Mouse (Mus musculus) spleen, adult 18-20 months (tissue): ENCODE measurements around the gene Etnk1.
"Not testable (repeated sequence)": the region's sequence is repeated elsewhere in the genome, so short reads cannot be mapped to it uniquely, and the experiment has no call there.

Experiments
- DNase-seq, 2 experiments: peaks; one replicate each; pipeline ENCODE4 v3.0.0; 2022; ENCODE audit warnings: mixed read lengths in 2 of 2

The Etnk1 gene

DNA sequence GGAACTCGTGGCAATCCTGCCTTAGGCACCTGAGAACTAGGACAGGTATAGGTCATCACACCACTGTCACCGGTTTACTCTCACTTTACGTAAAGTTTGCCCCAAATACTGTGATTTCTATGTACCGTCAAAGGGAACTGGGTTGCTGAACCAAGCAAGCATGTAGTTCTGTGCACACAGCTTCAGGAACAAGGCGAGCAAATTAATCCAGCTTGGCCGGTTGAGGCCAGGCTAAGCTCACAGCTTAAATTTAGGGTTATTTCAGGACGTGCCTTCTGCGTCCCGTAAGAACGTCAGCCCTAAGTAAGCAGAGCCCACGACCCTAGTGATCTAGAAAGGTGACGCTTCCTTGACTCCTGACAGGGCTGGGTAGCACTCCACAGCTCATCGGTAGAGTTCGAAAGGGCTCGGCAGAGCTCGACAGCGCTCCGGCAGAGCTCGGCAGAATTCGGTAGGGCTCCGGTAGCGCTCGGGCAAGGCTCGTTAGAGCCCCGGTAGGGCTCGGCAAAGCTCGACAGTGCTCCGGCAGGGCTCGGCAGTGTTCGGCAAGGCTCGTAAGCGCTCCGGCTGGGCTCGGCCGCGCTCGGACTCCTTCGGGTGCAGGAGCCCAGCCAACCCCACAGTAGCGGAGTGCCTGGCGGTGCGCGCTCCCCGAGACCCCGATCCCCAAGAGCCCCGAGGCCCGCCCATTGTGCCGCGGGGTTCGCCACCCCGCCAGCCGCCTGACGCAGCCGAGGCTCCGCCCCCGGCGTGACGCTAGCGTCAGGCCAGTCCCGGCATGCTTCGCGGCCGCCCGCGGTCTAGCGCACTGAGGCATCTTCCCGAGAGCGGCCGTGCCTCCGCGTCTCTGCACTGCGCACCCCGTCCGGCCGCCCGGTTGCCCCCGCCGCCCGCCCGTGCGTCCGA, at the start of gene Etnk1:
Etnk1 (plus strand) TSS at position 770 of the 906 bp plus-strand sequence.
- DNase-seq: peak; percentile 97

DNA sequence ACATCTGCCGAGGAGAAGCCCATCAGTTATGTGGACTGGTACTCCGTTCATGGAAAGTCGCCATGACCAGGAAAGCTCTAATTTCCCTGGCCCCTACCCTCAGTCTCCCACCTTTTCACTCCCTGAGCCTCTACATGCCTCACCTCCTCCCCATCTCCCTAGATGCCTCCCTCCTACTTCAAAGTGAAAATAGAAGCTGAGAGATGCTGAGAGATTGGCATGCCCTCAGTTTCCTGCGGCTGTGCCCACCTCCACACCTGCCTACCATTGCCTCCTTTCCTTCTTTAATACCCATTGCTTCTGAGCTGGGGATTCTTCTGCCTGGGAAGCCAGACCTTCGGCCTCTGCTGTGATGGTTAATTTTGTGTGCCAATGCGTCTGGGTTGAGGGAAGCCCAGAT, 47.7 kb upstream of the Etnk1 start:
- no peak for DNase-seq

DNA sequence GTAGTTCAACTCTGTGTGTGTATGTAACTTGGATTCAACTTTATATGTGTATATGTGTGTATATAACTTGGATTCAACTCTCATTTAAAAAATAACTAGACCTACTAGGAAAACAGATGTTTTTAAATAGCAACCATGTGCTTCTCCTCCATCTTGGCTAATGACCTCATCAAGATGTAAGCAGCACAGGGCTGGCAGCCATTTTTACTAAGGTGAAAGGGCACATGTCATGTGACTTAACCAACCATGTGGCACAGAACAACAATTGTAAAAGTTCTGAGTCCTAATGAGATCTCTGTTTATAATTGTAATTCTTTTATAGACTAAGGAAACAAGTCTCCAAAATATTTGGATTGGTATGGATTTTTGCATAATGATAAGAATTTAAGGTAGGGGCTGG, 41.3 kb upstream of the Etnk1 start:
- no peak for DNase-seq

DNA sequence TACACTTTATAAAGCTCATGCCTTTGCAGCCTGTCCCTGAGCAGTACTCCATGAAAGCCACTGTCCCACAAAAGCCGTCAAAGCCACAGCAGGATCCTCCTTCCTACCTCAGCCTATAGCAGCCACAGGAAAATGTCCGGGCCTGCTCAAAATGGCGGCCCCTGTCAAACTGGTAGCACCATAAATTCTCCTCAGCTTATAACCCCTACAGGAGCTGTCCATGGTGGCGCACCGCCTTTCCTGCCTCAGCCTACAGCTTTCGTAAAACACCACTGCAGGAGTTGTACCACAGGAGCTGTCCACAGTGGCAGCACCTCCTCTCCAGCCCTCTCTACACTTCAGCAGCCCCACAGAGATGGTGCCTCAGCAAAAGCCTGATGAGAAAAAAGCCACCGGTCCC, 37.6 kb upstream of the Etnk1 start:
- DNase-seq: no peak

DNA sequence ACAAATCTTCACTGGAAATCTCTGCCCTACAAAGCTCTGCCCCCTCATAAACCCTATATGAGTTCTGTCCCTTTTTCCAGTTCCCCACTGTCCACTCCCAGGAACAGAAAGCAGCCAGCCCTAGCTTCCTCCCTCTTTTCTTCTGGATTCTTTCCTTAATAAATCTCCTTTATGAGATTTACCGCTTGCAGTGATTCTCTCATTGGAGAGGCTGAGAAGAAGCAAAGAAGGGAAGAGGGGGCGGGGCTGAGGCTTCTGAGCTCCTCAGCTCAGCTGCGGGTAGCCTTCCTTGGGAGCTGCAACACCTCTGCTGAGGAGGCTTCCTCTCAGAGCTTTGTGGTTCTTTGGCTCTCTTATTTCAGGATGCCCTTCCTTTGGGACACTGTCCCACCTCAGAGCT, 37.1 kb upstream of the Etnk1 start:
- no peak for DNase-seq

DNA sequence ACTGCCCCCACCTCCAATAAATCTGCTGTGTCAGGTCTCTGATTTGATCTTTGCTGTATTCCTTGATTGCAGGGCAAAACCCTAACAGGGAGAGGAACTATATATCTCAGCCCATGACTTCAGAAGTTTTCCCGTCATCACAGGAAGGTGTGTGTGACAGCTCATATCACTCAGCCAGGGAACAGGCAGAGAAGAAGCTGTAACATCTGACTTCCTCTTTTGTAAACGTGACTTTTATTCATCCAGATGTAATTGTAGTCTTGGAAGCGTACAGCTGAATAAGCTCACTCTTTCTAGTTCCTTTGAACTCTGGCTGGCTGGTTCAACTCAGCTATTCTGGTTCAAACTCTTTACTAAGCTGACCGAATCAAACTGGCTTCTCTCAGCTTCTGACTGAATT, 36.6 kb upstream of the Etnk1 start:
- DNase-seq: no peak

DNA sequence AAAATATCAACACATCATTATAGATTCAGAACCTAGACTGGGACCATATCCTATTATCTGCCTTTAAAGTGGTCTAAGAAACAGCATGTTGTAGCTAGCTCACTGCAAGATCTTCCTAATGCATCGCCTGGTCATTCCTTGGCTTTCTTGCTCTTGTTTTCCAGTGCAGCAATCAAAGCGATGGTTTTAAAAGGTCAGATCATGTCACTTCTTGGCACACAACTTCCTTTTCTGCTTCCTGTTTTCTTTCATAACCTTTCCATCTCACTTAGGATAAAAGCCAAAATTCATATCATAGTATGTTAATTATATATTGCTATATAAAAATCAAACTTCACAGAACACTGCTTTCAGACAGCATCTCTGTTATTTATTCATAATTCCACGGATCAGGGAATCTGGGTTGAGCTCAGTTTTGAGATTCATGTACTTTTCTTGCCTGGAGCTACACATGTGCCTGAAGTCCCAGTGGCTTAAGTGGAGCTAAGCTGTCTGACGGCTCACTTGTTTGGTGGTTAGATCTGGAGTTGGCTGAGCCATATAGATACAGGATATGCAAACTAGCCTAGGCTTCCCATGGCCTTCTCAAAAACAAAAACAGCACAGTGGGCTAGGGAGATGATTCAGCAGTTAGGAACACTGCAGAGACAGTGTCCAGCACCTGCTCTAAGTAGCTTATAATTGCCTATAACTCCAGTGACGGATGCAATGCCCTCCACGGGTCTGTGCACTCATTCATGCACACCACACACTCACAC, 34.9 kb upstream of the Etnk1 start:
- no peak for DNase-seq

DNA sequence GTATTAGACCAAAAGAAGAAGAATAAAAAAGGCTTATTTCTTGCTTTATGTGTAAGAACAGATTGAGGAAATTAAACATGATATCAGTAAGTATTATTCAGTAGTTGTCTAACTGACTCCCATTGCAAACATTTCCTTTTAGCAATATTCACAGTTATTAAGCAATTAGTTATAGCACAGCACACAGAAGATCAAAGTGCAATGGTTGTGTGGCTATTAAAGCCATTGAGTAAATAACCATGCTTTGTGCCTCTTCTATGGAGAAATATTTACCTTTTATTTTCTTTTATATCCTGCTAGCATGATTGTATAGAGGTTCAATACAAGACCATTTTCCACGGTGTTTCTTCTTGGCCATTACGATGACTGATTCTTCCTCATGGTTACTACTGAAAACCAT, 33.9 kb upstream of the Etnk1 start:
- DNase-seq: no peak

DNA sequence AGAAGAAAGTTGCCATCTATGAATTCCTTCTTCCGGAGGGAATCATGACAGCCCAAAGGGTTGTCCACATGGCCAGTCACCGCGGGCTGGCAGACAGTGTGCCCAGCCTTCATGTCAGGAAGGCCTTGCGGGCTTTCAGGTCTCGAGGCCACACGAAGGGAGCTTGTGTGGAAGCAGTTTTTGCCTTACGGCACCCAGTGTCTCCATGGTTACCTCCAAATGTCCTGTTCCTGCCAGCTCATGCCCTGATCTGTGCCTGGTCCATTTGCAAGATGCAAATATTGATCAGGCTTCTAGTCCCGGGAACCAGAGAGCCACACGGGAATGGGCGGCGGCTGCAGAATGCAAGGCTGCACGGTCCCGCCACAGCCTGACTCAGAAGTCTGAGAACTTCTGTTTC, 31.9 kb upstream of the Etnk1 start:
- no peak for DNase-seq

DNA sequence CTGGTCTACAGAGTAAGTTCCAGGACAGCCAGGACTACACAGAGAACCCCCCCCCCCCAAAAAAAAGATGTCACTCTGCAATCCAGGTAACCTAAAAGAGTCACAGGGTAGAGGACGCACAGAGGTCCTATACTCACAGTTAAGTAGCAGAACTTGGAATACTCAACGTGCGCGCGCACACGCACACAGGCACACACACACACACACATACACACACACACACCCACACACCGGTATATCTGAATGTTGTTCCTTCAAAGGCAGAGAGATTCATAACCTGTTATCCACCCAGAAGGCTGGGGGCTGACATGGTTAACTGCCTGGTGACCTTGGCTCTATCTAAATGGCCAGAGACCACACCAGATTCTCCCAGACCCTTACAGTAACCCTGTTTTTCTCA, 30.3 kb upstream of the Etnk1 start:
- no peak for DNase-seq

DNA sequence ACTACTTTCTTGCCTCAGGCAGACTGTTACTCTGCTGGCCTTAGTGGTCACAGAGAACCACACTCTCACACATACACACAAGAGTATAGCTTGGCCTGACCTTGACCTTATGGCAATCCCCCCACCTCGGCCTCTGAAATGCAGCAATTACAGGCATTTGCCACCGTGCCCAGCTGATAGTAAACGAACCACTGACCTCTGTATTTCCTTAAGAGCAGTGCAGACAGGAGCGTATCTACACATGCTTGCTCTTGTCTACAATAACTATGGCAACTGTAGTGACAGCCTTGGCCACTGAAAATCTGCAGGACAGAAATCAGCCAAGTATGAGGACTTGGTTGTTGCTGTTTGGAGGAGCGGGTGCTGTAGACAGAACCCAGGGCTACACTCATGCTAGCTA, 29.7 kb upstream of the Etnk1 start:
- DNase-seq: no peak

DNA sequence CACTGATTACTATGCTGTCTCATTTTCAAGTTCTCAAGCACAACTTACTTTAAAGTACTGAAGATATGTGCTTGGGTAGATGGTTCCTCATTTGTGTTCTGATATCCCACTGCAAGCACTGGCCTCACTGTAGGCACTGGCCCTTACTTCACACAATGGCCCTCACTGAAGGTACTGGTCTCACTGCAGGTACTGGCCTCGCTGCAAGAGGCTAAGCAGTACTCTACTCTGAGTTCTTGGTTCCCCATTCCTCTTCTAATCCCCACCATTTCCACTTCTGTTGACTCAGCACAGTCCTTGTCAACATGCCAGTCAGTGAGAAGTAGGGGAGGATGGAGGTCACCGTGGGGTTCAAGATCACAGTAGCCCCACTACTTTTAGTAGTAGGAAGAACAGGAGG, 27.6 kb upstream of the Etnk1 start:
- DNase-seq: no peak

DNA sequence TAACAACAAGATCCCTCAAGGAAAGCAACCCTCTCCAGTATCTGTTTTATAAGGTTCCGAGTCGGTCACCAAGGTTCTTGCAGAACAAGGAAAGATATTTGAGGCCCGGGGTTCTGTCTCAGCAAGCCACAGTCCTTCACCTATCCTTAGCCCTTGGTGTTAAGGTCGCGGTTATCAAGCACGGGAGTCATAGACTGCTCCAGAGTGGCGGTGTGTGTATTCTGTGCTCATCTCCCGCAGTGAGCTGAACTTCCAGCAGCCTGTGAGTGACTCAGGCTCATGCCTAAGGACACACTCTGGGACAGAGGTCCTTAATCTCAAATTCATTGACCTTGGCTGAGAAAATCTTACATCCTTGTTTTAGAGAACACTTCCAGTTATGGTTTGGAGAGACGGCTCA, 26.1 kb upstream of the Etnk1 start:
- no peak for DNase-seq

DNA sequence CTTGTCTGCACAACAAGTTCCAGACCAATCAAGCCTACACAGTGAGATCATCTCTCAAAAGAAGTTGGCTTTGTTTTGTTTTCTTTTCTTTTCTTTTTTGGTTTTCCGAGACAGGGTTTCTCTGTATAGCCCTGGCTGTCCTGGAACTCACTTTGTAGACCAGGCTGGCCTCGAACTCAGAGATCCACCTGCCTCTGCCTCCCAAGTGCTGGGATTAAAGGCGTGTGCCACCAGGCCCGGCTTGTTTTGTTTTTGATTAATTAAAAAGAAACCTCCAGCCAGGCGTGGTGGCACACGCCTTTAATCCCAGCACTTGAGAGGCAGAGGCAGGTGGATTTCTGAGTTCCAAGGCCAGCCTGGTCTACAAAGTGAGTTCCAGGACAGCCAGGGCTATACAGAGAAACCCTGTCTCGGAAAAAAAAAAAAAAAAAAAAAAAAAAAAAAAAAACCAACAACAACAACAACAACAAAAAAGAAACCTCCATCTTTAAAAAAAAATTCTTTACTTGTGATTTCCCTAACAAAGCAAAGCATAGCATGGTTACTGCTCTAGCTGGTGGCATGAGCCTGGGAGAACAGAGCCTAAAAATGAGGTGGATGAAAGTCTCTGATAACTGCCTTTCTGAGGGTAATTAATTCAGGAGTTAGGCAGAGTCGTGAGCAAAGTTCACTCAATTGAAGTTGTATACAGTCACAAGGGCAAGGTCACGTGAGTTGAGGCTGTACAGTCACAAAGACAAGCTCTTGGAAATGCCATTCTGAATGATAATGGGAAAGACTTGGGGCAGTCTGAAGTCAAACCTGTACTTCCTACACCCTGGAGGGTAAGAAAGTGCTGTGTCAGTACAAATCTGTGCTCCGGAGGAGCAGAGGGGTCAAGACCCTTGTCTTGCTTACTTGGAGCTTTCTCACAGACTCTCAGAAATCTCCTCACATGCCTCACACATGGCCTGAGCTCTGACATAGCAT, 25.1 kb upstream of the Etnk1 start:
- not testable (repeated sequence) for DNase-seq

DNA sequence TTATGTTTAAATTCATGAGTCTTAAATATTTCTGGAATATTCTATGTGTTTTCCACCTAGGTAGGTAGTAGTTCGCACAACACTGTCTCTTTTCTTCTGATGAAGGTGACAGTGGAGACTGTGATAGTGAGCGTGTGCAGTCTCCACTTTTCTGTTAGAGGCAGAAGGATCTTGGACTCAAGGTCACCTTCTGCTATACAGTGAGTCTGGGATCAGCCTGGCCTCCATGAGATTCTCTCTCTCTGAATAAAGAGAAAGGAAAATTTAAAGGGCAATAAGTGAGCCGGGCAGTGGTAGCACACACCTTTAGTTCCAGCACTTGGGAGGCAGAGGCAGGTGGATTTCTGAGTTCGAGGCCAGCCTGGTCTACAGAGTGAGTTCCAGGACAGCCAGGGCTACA, 24.2 kb upstream of the Etnk1 start:
- no peak for DNase-seq

DNA sequence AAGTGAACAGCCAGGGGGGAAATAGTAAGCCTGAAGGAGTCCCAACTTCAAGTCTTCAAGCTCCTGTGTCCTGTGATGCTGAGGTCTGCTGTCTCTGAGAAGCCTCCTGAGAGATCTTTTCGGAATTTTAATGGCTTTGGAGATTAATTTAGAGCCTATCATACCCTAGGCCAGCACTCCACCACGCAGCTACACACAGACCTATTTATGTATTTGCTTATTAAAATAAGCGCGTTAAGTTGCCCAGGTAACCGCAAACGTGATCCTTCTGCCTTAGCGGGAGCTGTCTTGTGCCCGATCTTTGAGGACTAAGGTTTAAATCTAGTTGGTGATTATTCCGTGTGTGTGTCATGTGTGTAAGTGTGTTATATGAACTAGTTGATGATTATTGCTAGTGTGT, 23.7 kb upstream of the Etnk1 start:
- no peak for DNase-seq

DNA sequence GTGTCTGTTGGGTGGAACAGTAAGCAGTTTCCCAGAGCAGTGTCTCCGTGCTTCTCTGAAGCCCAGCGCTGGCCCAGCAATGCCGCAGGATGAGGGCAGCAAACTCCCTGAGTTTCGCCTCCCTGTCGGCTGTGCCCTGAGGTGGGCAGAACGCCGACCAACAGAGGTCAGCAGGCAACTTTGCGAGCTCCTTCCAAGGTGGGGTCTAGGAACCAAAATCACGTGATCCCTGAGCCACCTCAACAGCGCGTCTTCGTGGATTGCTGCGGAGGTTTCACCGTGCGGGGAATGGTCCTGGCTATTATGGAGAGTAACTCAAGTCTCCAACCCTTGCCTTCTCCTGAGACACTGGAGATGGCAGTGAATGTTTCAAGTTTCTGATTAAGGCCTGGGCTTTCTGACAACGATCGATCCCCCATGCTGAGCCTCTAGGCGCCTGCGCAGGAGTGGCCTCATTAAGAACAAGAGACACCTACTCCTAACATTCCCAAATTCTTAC, 23.2 kb upstream of the Etnk1 start:
- no peak for DNase-seq

DNA sequence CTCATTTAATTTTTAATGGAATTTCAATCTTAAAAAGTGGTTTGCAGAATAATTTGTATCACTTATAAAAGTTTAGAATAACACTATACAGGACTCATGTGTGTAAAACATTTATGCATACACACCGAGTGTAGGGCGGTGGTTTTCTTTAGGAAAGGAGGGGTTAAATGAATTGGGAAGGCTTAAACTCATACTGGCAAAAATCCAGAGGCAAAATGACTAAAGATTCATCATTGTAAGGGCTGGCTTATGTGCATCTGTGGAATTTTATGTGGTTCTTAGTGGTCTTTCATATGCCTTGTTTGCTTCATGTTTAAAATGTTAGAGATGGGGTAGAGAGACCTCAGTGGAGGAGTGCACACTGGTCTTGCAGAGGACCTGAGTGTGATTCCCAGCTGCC, 22.5 kb upstream of the Etnk1 start:
- DNase-seq: no peak

DNA sequence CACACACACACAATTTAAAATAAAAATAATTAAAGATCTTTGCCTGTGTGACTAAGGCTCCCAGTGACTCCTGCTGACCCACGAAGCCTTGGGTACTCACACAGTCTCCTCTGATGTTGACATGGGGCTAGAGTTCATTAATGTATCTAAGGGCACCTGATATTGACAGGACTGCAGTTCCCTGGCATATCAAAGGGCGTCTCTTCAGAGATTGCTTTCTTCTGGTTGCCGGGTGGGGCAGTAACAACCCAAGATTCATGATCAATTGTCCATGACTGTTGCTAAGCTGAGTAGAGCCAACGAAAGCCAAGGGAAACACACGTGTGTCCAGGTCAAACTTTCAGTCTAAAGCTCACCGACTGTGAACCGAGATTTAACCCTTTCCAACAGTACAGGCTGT, 22.0 kb upstream of the Etnk1 start:
- DNase-seq: peak in 1 of 2 experiments; percentile 29

DNA sequence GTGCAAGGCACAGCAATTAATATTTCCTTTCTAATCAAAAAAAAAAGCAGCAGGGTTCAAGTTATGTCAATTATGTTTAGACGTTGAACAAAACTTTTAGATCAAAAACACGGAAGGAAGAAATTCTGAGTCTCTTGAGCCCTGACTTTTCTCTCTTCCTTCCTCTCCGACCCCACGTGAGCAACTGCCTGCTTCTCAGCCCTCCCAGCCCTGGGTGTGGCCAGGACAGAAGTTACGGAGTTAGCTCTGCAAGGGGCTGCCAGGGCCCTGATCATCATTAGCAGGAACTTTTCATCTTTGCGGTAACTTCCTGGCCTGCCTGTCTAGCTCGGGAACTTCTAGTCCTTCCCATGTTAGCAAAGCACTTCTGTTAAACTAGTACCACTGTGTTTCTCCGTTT, 20.3 kb upstream of the Etnk1 start:
- DNase-seq: peak; percentile 69 to 73

DNA sequence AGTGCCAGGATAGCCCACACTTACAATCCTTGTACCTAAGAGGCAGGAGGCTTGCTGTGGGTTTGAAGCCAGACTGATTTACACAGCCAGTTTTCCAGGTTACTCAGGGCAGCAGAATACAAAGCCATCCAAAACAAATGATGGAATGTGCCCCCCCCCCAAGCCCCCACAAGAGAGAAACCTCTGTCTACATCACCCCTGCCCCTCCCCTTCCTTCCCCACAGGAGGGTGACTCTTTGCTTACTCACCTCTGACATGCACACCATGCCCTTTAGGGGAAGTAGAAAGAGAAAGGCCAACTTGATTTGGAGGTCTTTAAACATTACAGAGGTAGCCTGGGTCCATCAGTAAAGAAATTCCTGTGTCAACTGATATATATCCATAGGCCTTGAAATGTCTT, 18.2 kb upstream of the Etnk1 start:
- no peak for DNase-seq

DNA sequence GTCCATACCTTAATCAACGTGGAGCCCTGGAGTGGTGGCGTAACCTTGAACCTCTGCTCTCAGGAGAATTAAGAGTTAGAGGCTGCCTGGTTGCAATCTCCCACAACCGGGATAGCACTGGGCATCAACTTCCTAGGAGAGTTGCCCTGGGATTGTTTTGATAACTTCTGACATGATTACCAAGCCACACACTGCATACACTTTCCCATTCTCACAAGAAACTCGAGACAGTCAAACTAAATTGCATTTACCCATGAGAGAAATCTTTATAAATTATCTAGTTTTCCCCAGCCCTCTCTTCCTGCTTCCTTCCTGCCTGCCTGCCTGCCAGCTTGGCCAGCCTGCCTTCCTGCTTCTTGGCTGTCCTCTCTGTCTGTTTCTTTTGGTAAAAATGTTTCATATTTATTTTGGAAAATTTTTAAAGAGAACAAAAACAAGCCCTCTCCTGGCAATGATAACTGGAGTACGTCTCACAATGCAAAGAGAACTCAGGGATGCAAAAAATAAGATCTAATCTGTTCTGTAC, 17.2 kb upstream of the Etnk1 start:
- no peak for DNase-seq
